Mouse (Mus musculus): ENCODE data around the gene Agmo. TPM values are rescaled to one million over a fixed set of nuclear protein-coding genes. Genes with fewer than 3 reads are reported as not detected.

Agmo gene
- not detected in 2 replicates for polyA plus RNA-seq (2011; ENCODE audit: insufficient read depth, insufficient read length, low read depth, missing spikeins)

GRCm38 (mm10) chr12:37241566-37242021 is at the start of gene Agmo:
Agmo (plus strand) TSS chr12:37241641.
- Histone ChIP-seq H3K9me3 (replicated peaks; ENCODE audit: control insufficient read depth, insufficient read depth, low read length, poor library complexity, severe bottlenecking) (no peaks in the 10 kb centered on the region), H3K4me1 (ENCODE audit: control insufficient read depth, insufficient read depth, low read length) (no peaks in the 10 kb centered on the region), H3K9ac (ENCODE audit: low read depth, poor library complexity, severe bottlenecking) (no peak within 1 kb of the TSS), H3K27ac (ENCODE audit: insufficient read depth, low read length) (no peak within 1 kb of the TSS), H3K36me3 (ENCODE audit: control insufficient read depth, insufficient read depth, low read length, poor library complexity, severe bottlenecking) (no peaks in the 10 kb centered on the region), H3K4me3 (ENCODE audit: low read depth, low read length) (no peak within 1 kb of the TSS), H3K27me3 (ENCODE audit: control insufficient read depth, insufficient read depth, low read length, poor library complexity, severe bottlenecking) (no peaks in the 10 kb centered on the region)
- TF ChIP-seq CTCF (IDR thresholded peaks at IDR 0.05; ENCODE audit: low read depth, low read length) (no peak), EP300 (IDR thresholded peaks at IDR 0.05; ENCODE audit: insufficient read depth, low read depth, low read length) (no peak), POLR2A (IDR thresholded peaks at IDR 0.05; ENCODE audit: insufficient read depth, low read length) (no peak)

GRCm38 (mm10) chr12:37231119-37231518 is 10.3 kb upstream of the Agmo start:
- H3K4me1 ChIP-seq (ENCODE audit: control insufficient read depth, insufficient read depth, low read length) = no peaks in the 10 kb centered on the region
- no peaks in the 10 kb centered on the region for H3K27me3 ChIP-seq (ENCODE audit: control insufficient read depth, insufficient read depth, low read length, poor library complexity, severe bottlenecking)
- H3K36me3 ChIP-seq (ENCODE audit: control insufficient read depth, insufficient read depth, low read length, poor library complexity, severe bottlenecking) = no peaks in the 10 kb centered on the region
- TF ChIP-seq POLR2A (IDR thresholded peaks at IDR 0.05; ENCODE audit: insufficient read depth, low read length) (no peak), EP300 (IDR thresholded peaks at IDR 0.05; ENCODE audit: insufficient read depth, low read depth, low read length) (no peak), CTCF (IDR thresholded peaks at IDR 0.05; ENCODE audit: low read depth, low read length) (no peak)
- no peak overlapping the region for H3K27ac ChIP-seq (ENCODE audit: insufficient read depth, low read length)
- H3K9me3 ChIP-seq (replicated peaks; ENCODE audit: control insufficient read depth, insufficient read depth, low read length, poor library complexity, severe bottlenecking) = no peaks in the 10 kb centered on the region
- no peak overlapping the region for H3K4me3 ChIP-seq (ENCODE audit: low read depth, low read length)
- H3K9ac ChIP-seq (ENCODE audit: low read depth, poor library complexity, severe bottlenecking) = no peak overlapping the region

- H3K4me1 ChIP-seq (ENCODE audit: control insufficient read depth, insufficient read depth, low read length) = no peaks in the 10 kb centered on the region
- no peaks in the 10 kb centered on the region for H3K9me3 ChIP-seq (replicated peaks; ENCODE audit: control insufficient read depth, insufficient read depth, low read length, poor library complexity, severe bottlenecking)
- H3K4me3 ChIP-seq (ENCODE audit: low read depth, low read length) = no peak overlapping the region
- no peaks in the 10 kb centered on the region for H3K36me3 ChIP-seq (ENCODE audit: control insufficient read depth, insufficient read depth, low read length, poor library complexity, severe bottlenecking)
- H3K9ac ChIP-seq (ENCODE audit: low read depth, poor library complexity, severe bottlenecking) = no peak overlapping the region
- H3K27ac ChIP-seq (ENCODE audit: insufficient read depth, low read length) = no peak overlapping the region
- H3K27me3 ChIP-seq (ENCODE audit: control insufficient read depth, insufficient read depth, low read length, poor library complexity, severe bottlenecking) = no peaks in the 10 kb centered on the region
- TF ChIP-seq EP300 (IDR thresholded peaks at IDR 0.05; ENCODE audit: insufficient read depth, low read depth, low read length) (no peak), CTCF (IDR thresholded peaks at IDR 0.05; ENCODE audit: low read depth, low read length) (no peak), POLR2A (IDR thresholded peaks at IDR 0.05; ENCODE audit: insufficient read depth, low read length) (no peak)
Observed at GRCm38 (mm10) chr12:37240975-37241565, 371 bp upstream of the Agmo start.

GRCm38 (mm10) chr12:37242484-37242883 is 1.0 kb downstream of the Agmo start:
- no peak for TF ChIP-seq CTCF (IDR thresholded peaks at IDR 0.05; ENCODE audit: low read depth, low read length)
- no peak for TF ChIP-seq POLR2A (IDR thresholded peaks at IDR 0.05; ENCODE audit: insufficient read depth, low read length)
- no peak for TF ChIP-seq EP300 (IDR thresholded peaks at IDR 0.05; ENCODE audit: insufficient read depth, low read depth, low read length)
- no peaks in the 10 kb centered on the region for H3K27me3 ChIP-seq (ENCODE audit: control insufficient read depth, insufficient read depth, low read length, poor library complexity, severe bottlenecking)
- no peaks in the 10 kb centered on the region for H3K9me3 ChIP-seq (replicated peaks; ENCODE audit: control insufficient read depth, insufficient read depth, low read length, poor library complexity, severe bottlenecking)
- no peak overlapping the region for H3K9ac ChIP-seq (ENCODE audit: low read depth, poor library complexity, severe bottlenecking)
- no peaks in the 10 kb centered on the region for H3K36me3 ChIP-seq (ENCODE audit: control insufficient read depth, insufficient read depth, low read length, poor library complexity, severe bottlenecking)
- no peak overlapping the region for H3K4me3 ChIP-seq (ENCODE audit: low read depth, low read length)
- no peaks in the 10 kb centered on the region for H3K4me1 ChIP-seq (ENCODE audit: control insufficient read depth, insufficient read depth, low read length)
- H3K27ac ChIP-seq (ENCODE audit: insufficient read depth, low read length) = no peak overlapping the region

GRCm38 (mm10) chr12:37244876-37245275 is 3.4 kb downstream of the Agmo start:
- no peaks in the 10 kb centered on the region for H3K36me3 ChIP-seq (ENCODE audit: control insufficient read depth, insufficient read depth, low read length, poor library complexity, severe bottlenecking)
- TF ChIP-seq CTCF (IDR thresholded peaks at IDR 0.05; ENCODE audit: low read depth, low read length) (no peak), EP300 (IDR thresholded peaks at IDR 0.05; ENCODE audit: insufficient read depth, low read depth, low read length) (no peak), POLR2A (IDR thresholded peaks at IDR 0.05; ENCODE audit: insufficient read depth, low read length) (no peak)
- H3K9ac ChIP-seq (ENCODE audit: low read depth, poor library complexity, severe bottlenecking) = no peak overlapping the region
- no peaks in the 10 kb centered on the region for H3K4me1 ChIP-seq (ENCODE audit: control insufficient read depth, insufficient read depth, low read length)
- H3K27ac ChIP-seq (ENCODE audit: insufficient read depth, low read length) = no peak overlapping the region
- no peak overlapping the region for H3K4me3 ChIP-seq (ENCODE audit: low read depth, low read length)
- H3K9me3 ChIP-seq (replicated peaks; ENCODE audit: control insufficient read depth, insufficient read depth, low read length, poor library complexity, severe bottlenecking) = no peaks in the 10 kb centered on the region
- no peaks in the 10 kb centered on the region for H3K27me3 ChIP-seq (ENCODE audit: control insufficient read depth, insufficient read depth, low read length, poor library complexity, severe bottlenecking)

GRCm38 (mm10) chr12:37251688-37252087 is 10.2 kb downstream of the Agmo start:
- H3K27ac ChIP-seq (ENCODE audit: insufficient read depth, low read length) = no peak overlapping the region
- H3K9ac ChIP-seq (ENCODE audit: low read depth, poor library complexity, severe bottlenecking) = no peak overlapping the region
- H3K4me3 ChIP-seq (ENCODE audit: low read depth, low read length) = no peak overlapping the region
- no peaks in the 10 kb centered on the region for H3K9me3 ChIP-seq (replicated peaks; ENCODE audit: control insufficient read depth, insufficient read depth, low read length, poor library complexity, severe bottlenecking)
- TF ChIP-seq POLR2A (IDR thresholded peaks at IDR 0.05; ENCODE audit: insufficient read depth, low read length) (no peak), CTCF (IDR thresholded peaks at IDR 0.05; ENCODE audit: low read depth, low read length) (no peak), EP300 (IDR thresholded peaks at IDR 0.05; ENCODE audit: insufficient read depth, low read depth, low read length) (no peak)
- no peaks in the 10 kb centered on the region for H3K36me3 ChIP-seq (ENCODE audit: control insufficient read depth, insufficient read depth, low read length, poor library complexity, severe bottlenecking)
- no peaks in the 10 kb centered on the region for H3K27me3 ChIP-seq (ENCODE audit: control insufficient read depth, insufficient read depth, low read length, poor library complexity, severe bottlenecking)
- H3K4me1 ChIP-seq (ENCODE audit: control insufficient read depth, insufficient read depth, low read length) = no peaks in the 10 kb centered on the region

All from ES-Bruce4 (cell line).